10 mouse cellular contexts compared by ENCODE assay signal in the genomic region with DNA sequence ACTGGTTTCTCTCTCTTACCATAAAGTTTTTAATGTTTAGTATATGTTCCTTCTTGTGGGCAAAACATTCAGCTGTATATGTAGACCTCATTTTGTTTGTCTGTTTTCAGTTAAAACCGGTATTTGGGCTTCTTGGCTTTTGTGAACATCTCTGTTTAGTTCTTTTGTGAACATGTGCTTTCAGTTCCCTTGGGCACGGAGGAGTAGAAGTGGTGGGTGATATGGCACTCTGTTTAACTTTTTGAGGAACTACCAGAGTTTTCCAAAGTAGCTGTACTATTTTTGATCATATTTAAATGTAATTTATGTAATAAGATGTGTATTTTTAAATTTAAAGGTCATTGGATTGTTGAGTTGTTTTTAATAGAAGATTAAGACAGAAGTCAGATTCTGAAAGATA.
"Had no signal": no experiment of that assay in that cellular context is flagged by ENCODE, and none has a peak within 500 bp of the region (broad histone marks: within the 10 kb centered on the region; RNA-seq: fewer than 3 reads in every experiment).

No protein-coding gene starts in this region.

- ATAC-seq: midbrain, embryonic 16.5 days had no signal

- DNase-seq: lung, adult 18-20 months; lung, embryonic 14.5 days; lung, postnatal 10 days; lung, postnatal 4 days; midbrain, embryonic 14.5 days; right cerebral cortex, postnatal 14 days; thymus, adult 18-20 months; thymus, postnatal 14 days; thymus, postnatal 36 days had no signal
